Mouse (Mus musculus) natural killer cell, adult 2 months (primary cell): ENCODE measurements around the gene St6galnac3.

Source experiments
- DNase-seq, 2 experiments: peaks; one replicate each; pipeline ENCODE4 v3.0.0; 2022; ENCODE audit warnings: low spot score in 2 of 2

Gene St6galnac3

DNA sequence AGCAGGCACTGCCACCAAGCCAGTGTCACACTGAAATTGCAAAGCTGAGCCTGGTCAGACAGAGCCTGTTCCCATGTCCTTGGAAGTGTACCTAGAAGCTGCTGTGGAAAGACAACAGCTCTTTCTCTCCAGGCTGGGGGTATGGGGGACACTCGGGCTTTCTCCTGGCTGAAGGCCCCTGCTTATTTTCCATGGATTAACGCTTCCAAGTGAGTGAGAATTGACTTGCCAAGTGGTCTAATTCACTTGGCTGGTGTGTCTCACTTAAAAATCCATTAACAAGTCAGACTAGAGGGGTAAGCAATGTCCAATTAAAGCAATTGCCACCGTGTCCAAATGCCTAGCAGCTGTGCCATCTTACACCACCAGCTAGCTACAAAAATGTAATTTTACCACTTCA is 140.1 kb downstream of the St6galnac3 start:
- DNase-seq = no peak

DNA sequence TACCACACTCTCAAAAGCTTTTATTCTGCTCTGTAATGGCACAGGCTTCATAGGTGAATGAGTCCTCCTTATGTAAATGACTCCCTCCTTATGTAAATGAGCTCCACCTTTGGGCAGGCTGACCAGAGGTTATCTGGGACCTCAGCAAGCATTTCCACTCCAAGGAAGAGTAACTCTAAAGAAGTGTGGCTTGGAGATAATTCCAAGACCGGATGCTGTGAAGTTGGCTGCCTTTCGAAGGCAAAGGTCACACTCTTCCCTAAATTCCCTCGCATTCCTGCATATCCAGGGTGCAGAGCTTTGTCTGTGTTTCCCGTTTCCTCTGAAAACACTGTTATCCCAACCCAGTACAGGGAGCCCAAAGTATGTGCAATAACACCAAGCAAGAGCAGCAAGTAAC is 142.9 kb downstream of the St6galnac3 start:
- DNase-seq = no peak

DNA sequence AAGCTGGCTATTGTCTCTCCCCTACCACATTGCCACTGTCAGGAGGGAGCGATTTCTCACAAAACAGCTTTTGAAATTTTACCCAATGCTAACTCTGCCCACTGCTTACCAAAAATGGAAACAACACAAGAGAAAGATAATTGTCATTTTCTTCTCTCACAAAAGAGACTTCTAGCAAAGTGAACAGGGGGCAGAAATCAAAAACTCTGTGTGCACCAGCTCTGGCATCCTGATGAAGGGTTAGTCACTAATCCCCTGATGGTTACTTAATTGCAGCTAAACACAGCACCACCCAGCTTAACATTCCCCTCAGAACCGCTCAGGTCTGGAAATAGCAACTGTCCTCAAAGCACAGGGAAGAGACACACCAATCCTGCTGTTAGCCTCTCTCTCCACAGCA is 144.3 kb downstream of the St6galnac3 start:
- no peak for DNase-seq

DNA sequence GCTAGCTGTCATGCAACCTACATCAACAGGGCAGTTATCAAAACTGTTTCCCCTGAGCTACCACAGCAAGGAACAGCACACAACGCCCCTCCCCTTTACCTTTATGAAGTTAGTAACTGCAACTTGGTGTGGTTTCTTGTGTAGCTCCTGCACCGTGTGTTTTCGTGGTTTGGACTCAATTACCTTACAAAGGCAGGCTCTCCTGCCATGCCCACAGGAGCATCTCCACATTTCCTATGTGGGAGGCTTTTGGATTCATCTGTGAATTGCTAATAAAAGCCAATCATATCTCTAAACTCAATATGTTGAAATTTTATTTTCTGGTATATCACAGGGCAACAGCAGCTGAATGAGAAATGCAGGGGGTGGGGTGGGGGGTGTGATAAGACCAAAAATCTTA is 144.8 kb downstream of the St6galnac3 start:
- DNase-seq = no peak

DNA sequence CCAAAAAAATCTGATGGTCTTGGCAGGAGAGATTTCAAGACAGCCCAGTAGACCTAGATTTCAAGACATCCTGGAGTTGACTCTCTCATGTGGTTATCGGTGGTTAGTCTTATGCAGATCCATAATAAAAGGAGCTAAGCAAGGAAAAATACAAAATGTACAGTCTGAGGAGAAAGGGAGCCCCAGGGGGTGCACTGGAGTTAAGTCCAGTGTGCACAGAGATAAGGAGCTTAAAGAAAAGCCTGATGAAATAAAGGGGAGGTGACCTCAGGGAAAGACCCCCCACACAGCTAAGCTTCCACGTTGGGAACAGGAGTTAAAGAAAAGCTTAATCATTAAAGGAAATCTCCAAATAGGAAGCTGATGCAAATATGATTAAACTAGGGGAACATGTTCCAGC is 147.7 kb downstream of the St6galnac3 start:
- DNase-seq = no peak

DNA sequence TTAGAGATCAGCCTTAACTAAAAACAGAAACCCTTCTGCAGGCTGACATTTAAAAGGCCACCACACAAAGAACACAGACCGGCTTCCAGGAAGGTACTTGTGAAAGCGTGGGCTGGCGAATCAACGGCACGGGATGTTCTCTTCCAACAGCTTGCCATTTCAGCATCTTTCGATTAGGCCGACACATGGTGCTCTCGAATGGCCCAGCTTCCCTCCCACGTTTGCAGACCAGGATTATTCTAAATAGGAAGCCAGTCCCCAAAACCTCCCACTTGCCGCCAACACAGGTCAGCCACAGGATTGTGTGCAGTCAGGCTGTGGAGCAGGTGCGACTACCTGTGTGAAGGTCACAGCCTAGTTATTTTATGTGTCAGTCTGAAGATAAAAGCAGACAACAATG is 153.8 kb downstream of the St6galnac3 start:
- DNase-seq = no peak

DNA sequence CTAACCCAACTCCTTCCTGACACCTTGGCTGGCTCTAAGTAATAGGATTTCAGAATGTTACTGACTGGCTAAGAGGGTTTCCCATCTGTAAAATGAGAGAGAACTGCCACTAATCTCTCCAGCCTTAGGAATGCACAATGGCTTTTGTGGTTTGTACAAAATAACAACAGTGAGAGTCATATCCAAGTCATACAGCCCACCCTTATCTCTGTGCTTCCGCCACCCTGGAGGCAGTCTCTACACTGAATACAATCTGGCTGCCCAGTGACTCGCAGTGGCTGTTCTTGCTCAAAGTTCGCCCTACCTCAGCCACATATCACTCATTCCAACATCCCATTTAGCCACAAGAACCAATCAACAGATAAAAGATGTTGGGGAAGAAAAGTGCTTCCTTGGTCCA is 156.2 kb downstream of the St6galnac3 start:
- no peak for DNase-seq

DNA sequence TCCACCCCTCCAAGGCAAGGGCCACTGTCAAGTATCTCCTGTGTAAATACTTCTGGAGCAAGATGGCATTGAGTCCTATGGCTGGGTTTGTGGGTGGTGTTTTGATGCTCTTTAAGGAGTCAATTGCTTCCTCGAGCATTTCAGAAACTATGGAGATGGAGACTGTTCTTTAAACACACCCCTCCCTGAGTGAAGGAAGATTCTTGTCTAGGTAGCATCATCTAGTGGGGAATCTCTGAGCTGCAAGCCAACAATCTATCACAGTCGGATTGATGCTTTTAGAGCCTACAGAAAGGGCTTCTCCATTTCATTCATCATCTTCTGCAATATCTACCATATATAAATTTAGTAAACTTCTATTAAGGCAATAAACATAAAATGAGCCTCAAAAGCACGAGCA is 157.1 kb downstream of the St6galnac3 start:
- DNase-seq = no peak

DNA sequence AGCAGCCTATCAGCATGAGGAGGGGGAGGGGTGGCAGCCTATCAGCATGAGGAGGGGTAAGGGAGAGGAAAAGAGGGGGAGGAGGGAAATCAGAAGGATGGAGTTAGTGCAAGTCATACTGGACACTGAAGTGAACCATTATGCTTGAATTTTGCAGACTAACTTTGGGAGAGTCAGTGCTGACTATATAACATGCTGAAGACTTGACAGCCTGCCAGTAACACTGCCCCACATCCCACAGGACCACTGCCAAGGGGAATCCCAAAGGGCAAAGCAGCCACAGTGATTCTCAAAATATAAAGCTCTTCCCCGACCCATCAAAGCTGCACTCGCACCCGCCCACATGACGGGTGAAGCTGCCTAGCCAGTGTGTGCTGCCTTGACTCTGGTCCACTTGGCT is 157.5 kb downstream of the St6galnac3 start:
- no peak for DNase-seq

DNA sequence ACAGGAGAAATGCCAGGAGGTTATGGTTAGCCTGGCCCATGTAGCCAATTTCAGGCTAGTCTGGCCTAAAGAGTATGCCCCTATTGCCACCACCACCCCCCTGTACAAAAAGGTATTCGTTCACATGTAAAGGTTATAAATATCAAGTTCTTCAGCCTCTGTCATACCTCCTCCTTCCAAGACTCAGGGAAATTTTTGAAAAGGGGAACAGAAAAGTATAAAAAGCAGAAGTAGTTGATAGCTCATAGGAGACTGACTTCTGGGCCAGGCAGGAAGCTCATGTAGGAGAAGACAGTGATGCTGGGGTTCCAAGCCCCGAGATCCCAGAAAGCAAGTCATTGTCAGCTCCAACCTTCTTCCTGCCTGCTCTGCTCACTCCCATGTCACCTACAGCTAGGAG is 158.9 kb downstream of the St6galnac3 start:
- DNase-seq = peak in 1 of 2 experiments; percentile 1

DNA sequence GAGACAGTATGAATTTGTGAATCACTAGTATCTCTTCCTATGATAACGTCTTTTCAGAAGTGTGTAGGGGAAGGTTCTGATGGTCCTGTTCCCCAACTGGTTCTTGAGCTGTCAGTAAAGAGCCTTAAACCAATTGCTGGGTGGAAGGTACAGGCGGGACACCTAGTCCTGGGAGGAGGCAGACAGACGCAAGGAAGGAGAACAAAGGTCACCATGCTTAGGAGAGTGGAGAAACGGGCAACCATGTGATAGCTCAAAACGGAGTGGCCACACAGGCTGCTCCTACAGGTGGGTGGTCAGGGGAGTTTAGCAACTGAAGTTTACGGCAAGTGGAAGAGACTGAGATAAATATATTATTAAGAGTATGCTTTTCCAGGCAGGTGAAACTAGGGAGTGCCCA is 164.1 kb downstream of the St6galnac3 start:
- no peak for DNase-seq

DNA sequence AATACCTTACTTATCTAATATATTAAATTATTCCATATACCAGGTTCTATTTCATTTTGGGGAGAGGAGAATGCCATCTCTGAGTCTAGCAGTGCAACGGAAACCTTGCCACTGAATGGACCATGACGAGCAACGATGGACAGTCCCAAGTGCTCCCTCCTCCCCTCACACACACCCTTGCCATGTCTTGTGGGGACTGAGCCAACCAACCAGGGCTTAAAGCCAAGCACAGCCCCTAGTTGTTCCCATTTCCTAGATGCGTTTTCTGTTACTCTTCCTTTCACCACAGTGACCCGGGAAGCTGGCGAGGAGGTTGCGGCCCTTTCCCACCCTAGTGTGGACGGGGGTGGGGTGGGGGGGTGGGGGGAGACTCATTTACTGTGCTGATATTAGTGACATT is 165.4 kb downstream of the St6galnac3 start:
- no peak for DNase-seq

DNA sequence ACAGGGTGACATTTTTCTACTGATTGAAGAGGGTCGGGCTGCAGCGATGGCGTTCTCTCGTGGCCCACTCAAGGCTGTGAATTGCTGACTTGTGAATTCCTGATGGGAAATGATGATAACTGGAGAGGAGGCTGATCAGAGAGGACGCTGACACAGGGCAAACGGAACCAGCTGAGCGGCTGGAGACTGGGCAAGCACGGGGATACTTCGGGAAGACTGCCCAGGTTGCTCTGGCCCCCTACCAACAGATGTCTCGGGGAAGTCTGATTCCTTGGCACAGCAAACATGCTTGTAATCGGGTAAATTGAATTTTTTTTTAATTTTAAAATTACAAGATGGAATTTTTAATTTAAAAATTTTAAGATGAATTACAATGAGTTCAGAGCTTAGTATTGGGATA is 168.4 kb downstream of the St6galnac3 start:
- DNase-seq = no peak

DNA sequence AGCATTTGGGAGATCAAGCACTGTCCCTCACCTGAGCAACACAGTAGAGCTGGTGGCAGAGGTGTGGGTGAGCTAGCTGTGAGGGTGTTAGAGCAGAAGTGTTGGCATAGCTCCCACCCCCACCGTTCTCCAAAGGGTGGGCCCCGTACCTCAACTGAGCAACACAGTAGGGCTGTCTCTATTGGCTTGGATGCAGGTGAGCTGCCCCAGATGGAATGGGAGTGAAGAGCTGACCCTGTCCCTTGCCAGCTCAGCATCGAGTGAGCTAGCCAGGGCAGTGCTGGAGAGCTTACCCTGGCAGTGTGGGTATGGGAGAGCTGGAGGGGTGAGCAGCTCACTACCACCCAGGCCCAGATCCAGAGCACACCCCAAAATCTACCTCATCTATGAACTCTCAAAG is 171.3 kb downstream of the St6galnac3 start:
- DNase-seq = no peak

DNA sequence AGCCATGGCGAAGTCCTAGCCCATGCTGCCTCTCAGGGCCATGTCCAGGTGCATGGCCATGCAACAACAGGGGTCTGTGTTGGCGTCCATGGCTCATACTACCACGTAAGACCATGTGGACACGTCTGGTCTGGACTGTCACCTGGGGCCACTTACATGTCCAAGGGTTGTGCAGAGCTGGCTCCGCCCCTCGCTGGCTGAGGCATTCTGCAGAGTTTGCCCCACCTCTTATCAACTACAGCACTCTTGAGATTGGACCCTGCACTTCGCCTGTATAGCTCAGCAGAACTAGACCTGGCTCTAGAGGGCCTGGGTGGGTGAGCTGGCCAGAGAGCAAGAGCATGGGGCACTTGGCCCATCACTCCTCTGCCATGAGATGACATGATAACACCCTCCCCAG is 171.7 kb downstream of the St6galnac3 start:
- no peak for DNase-seq

DNA sequence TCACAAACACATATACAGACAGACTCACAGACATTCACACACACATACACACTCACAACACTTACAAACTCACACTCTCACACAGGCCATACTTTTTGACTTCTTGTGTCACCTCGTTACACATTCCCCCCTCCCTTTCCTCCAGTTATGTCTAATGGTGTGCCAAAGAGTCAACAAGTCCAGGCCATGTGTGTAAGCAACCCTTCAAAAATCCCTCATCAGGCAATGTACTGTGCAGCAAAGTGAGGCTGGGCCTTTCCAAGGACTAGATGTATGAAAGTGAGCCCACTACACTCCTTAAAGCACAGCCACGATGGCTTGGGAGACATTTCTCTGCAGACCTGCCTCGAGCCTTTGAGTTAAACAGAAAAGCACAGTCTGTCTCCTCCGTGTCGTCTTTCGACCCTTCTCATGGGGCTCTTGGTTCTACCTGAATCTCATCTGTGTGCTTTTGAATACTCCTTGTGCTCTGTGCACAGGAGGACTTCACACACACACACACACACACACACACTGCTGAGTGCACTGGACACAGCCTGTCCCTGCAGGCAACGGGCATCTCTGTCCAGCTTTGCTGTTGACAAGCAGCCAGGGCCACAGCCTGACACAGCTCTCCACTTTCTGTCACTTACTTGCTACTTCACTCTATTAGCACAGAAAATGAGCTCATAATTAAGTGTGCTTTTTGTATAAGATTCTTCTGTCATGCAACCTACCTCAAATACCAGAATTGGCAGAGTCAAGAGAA is 177.9 kb downstream of the St6galnac3 start:
- no peak for DNase-seq

DNA sequence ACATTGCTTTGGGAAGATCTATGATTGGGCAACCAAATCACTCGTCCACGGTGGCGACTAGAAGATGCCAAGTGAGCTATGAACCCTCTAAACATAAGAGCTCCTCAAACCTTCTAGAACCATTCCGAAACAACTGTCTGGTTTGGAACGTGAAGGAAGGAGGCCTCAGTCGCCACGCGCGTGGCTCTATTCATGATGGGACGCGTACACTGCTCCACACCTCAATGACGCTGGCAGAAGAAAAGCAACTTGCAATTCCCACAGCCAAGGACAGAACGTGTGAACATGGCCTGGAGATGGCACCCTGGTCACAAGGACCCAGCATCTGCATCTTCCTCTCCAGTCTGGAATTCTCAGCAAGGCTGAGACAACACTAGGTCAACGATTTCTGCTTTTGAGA is 185.1 kb downstream of the St6galnac3 start:
- DNase-seq = no peak

DNA sequence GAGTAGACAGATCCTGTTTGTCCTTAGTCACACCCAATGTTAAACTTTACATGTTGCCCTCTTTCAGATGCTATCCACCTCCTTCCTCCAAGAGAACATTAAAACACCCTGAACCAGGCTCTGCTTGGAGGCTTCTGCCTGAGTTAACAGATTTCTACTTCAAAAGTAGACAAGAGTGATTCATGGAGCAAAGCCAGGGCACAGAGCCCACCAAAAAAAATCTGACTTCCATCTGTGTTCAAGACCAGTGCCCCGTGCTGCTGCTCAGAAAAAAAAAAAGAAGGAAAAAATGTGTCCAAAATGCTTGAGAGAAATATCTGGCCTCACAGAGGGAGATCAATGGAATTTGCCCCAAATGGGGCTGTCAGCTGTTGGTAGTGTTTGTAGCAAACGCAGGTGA is 186.6 kb downstream of the St6galnac3 start:
- DNase-seq = no peak

DNA sequence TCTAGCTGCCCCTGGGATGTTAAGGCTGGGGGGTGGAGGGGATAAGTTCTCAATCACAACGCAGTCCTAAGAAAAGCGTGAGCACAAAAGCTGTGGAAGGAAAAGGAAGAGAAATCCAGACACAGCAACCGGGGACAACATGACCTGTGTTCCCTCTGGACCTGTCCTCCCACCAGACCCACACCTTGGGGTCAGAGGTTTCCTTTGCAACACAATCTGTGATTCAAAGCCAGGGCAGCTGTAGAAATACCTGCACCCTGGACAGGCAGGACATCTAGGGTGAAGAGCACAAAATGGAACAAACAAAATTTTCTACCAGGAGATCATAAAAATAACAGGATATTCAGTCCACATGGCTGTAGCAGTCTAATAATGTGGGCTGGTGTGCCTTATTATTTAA is 187.5 kb downstream of the St6galnac3 start:
- no peak for DNase-seq

DNA sequence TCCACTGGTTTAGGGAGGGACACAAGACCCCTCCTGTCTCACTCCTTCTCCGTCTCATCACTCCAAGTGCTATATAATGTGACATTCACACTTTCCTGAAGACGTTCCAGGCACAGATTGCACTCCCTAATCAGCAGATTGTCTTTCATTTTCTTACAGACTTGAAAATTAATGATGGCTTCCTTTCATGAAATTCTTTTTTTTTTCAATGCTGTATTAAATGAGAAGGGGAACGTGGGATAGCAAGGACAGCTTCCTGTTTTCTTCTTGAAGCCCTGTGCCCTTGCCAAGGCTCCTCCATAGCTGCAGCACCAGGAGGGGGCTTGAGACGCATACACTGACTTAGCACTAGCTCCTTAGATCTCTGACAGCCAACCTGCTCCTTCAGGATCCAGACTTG is 188.7 kb downstream of the St6galnac3 start:
- DNase-seq = no peak

DNA sequence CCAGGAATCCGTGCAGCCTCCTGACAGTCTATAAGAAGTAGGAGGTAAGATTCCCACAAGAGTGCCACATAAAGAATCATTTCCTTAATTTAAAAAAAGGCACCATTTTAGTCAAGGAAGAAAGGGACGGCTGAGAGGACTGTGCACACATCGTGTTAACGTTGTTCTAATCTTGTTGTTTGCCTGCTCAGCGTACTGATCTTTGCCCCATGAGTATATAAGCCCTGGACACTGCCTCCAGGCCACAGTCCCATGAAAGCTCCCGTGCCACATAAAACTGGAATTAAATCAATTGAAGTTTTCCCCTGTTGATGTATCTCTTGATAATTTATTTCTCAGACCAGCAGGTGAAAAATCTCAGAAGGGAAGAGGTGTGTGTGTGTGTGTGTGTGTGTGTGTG is 195.8 kb downstream of the St6galnac3 start:
- no peak for DNase-seq

DNA sequence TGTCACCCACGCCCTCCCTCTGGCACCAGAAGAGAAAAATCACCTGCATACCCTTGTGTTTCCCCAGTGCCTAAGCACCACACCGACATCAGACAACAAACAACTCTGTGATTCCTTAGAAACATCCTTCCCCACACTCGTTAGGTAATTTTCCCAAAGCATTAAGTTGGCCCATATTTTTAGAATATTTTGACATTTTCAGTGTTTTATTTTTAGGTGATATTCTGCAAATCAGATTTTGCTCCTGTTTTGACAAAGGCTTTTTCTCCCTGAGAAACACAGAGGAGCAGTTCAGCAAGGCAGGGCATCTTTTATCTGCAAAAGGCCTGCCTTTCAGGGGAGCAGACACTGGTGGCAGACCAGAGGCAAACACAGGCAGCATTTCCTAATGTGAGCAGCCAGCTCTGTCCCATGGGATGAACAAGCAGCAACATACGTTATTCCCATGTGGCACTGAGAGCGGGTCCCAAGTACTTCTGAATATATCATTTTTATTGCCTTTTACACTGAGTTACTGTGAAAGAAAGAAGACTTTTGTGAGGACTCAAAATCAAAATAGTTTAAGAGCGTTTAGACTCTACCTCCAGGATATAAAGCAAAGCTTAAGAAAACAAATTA is 199.7 kb downstream of the St6galnac3 start:
- no peak for DNase-seq

DNA sequence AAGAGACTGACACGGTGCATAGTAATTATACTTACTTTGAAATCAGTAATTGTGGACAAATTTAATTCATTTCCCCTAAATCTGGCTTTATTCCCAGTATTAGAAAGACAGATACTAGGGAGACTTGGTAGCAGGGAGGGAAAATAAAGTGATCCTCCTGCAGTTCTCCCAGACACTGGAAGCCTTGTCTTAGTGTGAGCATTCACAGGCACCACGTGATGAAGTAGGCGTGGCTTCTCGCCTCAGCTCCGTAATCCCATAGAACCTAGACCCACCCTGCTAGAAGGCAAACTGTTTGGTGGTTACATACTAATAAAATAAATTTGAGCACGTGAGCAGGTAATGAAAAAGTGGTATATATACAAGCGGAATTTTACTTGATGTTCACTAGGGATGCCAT is 208.1 kb downstream of the St6galnac3 start:
- DNase-seq = no peak
